Mouse (Mus musculus): ENCODE measurements around the gene Tubg2. TPM values are rescaled to one million over a fixed set of nuclear protein-coding genes. Genes with fewer than 3 reads are reported as not detected.
"Not testable (repeated sequence)": the region's sequence is repeated elsewhere in the genome, so short reads cannot be mapped to it uniquely, and the experiment has no call there.

Gene Tubg2
- polyA plus RNA-seq, 1 experiment from 2014 or later: 5.7 TPM

DNA sequence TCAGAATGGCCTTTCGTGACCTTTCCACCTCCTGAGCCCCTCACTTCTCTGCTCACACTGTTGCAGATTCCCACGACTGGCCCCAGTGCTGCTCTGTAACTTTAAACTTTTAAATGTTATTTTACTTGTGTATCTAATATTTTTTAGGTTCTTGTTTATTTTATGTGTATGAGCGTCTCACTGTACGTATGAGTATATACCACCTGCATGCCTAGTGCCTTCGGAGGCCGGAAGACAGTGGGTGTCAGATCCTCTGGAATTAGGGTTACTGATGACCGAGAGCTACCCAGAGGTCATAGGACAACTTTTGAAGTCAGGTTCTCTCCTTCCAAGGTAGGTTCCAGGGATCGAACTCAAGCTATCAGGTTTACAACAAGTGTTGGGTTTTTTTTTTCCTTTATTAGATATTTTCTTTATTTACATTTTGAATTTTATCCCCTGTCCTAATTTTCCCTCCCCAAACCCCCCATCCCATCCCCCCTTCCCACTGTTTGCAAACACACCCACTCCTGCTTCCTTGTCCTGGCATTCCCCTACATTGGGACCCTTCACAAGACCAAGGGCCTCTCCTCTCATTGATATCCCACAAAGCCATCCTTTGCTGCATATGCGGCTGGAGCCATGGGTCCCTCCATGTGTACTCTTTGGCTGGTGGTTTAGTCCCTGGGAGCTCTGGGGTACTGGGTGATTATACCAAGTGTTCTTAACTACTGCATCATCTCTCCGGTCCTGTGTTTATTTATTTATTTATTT is 13.3 kb upstream of the Tubg2 start:
- 87% methylated on average over 10 of the region's 10 CpGs for WGBS

DNA sequence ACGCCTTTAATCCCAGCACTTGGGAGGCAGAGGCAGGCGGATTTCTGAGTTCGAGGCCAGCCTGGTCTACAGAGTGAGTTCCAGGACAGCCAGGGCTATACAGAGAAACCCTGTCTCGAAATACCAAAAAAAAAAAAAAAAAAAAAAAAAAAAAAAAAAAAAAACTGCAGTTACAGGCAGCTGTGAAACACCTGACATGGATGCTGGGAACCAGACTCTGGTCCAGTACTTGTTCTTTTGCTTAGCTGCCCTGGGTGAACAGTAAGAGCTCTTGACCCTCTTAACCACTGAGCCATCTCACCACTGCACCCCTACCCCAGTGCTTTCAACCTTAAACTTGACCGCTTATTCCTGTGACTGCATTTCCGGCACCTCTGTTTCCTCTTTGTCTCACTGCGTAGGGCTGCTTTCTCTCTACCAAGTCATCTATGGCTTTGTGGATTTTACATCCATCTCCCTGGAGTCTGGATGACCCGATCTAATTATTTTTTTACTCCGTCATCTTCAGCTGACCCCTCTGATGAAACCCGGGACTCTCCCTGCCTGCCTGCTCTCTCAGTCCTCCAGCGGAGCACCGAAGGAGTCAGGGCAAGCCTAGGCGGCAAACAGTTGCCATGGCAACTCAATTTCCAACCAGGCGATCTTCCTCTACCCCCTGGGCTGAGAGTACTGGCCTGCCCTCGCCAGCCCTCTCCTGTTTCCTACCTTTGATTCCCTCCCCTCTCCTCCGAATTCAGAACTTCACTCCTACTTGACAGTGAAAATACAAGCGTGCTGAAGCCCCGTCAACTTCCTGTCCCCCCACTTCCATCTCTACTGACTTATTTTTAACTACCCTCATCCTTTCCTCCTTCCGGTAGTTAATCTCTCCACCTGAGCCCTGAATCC is 12.1 kb upstream of the Tubg2 start:
- no peaks in the 10 kb centered on the region for H3K36me3 ChIP-seq (replicated peaks)
- WGBS: 23% methylated on average over 19 of the region's 19 CpGs
- peaks cover 44% of the 10 kb centered on the region for H3K4me1 ChIP-seq
- H3K4me3 ChIP-seq: peak overlapping the region; percentile 47
- peaks cover 29% of the 10 kb centered on the region for H3K27me3 ChIP-seq (replicated peaks; ENCODE audit: low read depth, poor library complexity, severe bottlenecking)
- DNase-seq (ENCODE audit: low spot score): peak; percentile 79
- H3K9me3 ChIP-seq: no peaks in the 10 kb centered on the region
- peak overlapping the region; percentile 7 for H3K27ac ChIP-seq (replicated peaks)

More for the DNA sequence above, 13.3 kb upstream of the Tubg2 start:
- Histone ChIP-seq H3K4me3 (no peak overlapping the region), H3K27ac (replicated peaks) (no peak overlapping the region), H3K4me1 (peaks cover 38% of the 10 kb centered on the region), H3K36me3 (replicated peaks) (no peaks in the 10 kb centered on the region), H3K9me3 (no peaks in the 10 kb centered on the region), H3K27me3 (replicated peaks; ENCODE audit: low read depth, poor library complexity, severe bottlenecking) (peaks cover 29% of the 10 kb centered on the region)
- DNase-seq (ENCODE audit: low spot score): no peak

- no peak overlapping the region for H3K27ac ChIP-seq (replicated peaks)
- 20% methylated on average over 10 of the region's 10 CpGs for WGBS
- DNase-seq (ENCODE audit: low spot score): peak; percentile 69
- no peaks in the 10 kb centered on the region for H3K36me3 ChIP-seq (replicated peaks)
- H3K4me3 ChIP-seq: no peak overlapping the region
- H3K9me3 ChIP-seq: no peaks in the 10 kb centered on the region
- peaks cover 40% of the 10 kb centered on the region for H3K4me1 ChIP-seq
- H3K27me3 ChIP-seq (replicated peaks; ENCODE audit: low read depth, poor library complexity, severe bottlenecking): peaks cover 7% of the 10 kb centered on the region
Observed at GRCm38 (mm10) chr11:101146377-101146776, 9.3 kb upstream of the Tubg2 start.

GRCm38 (mm10) chr11:101148751-101149150 is 7.0 kb upstream of the Tubg2 start:
- H3K27me3 ChIP-seq (replicated peaks; ENCODE audit: low read depth, poor library complexity, severe bottlenecking): no peaks in the 10 kb centered on the region
- no peaks in the 10 kb centered on the region for H3K9me3 ChIP-seq
- no peak overlapping the region for H3K4me3 ChIP-seq
- no peaks in the 10 kb centered on the region for H3K36me3 ChIP-seq (replicated peaks)
- H3K27ac ChIP-seq (replicated peaks): peak overlapping the region; percentile 76
- no peak for DNase-seq (ENCODE audit: low spot score)
- peaks cover 35% of the 10 kb centered on the region for H3K4me1 ChIP-seq
- WGBS: 69% methylated on average over 10 of the region's 10 CpGs

- H3K4me3 ChIP-seq: no peak overlapping the region
- H3K4me1 ChIP-seq: peaks cover 31% of the 10 kb centered on the region
- DNase-seq (ENCODE audit: low spot score): peak; percentile 60
- H3K36me3 ChIP-seq (replicated peaks): no peaks in the 10 kb centered on the region
- WGBS: 56% methylated on average over 9 of the region's 9 CpGs
- H3K27ac ChIP-seq (replicated peaks): peak overlapping the region; percentile 76
- H3K27me3 ChIP-seq (replicated peaks; ENCODE audit: low read depth, poor library complexity, severe bottlenecking): no peaks in the 10 kb centered on the region
- no peaks in the 10 kb centered on the region for H3K9me3 ChIP-seq
Observed at GRCm38 (mm10) chr11:101149178-101150105, 6.3 kb upstream of the Tubg2 start.

- no peaks in the 10 kb centered on the region for H3K9me3 ChIP-seq
- peaks cover 7% of the 10 kb centered on the region for H3K27me3 ChIP-seq (replicated peaks; ENCODE audit: low read depth, poor library complexity, severe bottlenecking)
- DNase-seq (ENCODE audit: low spot score): no peak
- H3K27ac ChIP-seq (replicated peaks): no peak overlapping the region
- no peaks in the 10 kb centered on the region for H3K36me3 ChIP-seq (replicated peaks)
- peaks cover 41% of the 10 kb centered on the region for H3K4me1 ChIP-seq
- no peak overlapping the region for H3K4me3 ChIP-seq
- WGBS: 45% methylated on average over 2 of the region's 2 CpGs
Observed at GRCm38 (mm10) chr11:101151063-101151462, 4.6 kb upstream of the Tubg2 start.

DNA sequence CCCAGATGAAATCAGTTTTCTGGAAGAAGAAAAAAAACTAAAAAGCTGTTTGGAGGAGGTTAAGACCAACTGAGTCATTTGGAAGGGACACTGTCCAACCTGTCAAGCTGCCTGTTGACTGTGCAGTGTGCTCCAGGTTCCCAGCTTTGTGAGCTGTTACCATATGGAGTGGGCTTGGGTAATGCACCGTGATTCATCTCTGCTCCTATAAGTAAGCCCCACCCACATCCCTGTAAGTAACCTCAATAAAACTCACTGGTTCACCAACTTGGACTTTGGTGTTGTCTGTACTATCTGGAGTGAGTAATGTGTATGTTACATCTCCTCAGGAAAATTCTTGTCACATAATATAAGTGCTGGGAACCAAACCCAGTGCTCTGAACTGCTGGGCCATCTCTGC is 2.9 kb upstream of the Tubg2 start:
- 75% methylated on average over 1 of the region's 1 CpGs for WGBS

DNA sequence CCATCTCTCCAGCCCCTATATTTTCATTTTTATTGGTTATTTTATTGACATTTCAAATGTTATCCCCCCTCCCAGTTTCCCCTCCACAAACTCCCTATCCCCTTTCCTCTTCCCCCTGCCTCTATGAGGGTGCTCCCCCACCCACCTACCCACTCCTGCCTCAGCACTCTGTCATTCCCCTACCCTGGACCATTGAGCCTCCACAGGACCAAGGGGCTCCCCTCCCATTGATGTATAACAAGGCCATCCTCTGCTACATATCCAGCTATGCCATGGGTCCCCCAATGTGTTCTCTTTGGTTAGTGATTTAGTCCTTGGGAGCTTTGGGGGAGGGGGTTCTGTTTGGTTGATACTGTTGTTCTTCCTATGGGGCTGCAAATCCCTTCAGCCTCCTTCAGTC is 1.1 kb upstream of the Tubg2 start:
- Histone ChIP-seq H3K9me3 (no peaks in the 10 kb centered on the region), H3K4me3 (no peak overlapping the region), H3K4me1 (peaks cover 26% of the 10 kb centered on the region), H3K36me3 (replicated peaks) (no peaks in the 10 kb centered on the region), H3K27me3 (replicated peaks; ENCODE audit: low read depth, poor library complexity, severe bottlenecking) (peaks cover 30% of the 10 kb centered on the region), H3K27ac (replicated peaks) (no peak overlapping the region)
- no peak for DNase-seq (ENCODE audit: low spot score)

More for the DNA sequence above, 2.9 kb upstream of the Tubg2 start:
- Histone ChIP-seq H3K27ac (replicated peaks) (no peak overlapping the region), H3K4me1 (peaks cover 40% of the 10 kb centered on the region), H3K9me3 (no peaks in the 10 kb centered on the region), H3K36me3 (replicated peaks) (no peaks in the 10 kb centered on the region), H3K4me3 (no peak overlapping the region), H3K27me3 (replicated peaks; ENCODE audit: low read depth, poor library complexity, severe bottlenecking) (peaks cover 22% of the 10 kb centered on the region)
- DNase-seq (ENCODE audit: low spot score): no peak

DNA sequence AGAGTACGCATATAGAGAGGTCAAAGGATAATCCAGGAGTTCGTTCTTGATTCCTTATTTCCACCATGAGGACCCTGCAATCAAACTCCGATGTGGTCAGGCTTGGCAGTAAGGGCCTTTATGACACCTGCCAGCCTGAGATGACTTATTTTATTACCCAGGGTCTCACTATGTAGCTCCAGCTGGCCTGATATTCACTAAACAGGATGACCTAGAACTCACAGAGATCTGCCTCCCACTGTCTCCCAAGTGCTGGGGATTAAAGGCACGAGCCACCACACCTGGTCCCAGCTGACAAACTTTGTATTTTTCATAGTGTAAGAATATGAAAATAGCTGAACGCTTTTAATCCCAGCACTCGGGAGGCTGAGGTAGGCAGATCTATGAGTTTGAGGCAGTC is 556 bp upstream of the Tubg2 start:
- H3K27me3 ChIP-seq (replicated peaks; ENCODE audit: low read depth, poor library complexity, severe bottlenecking): peaks cover 30% of the 10 kb centered on the region
- peak overlapping the region; percentile 55; the same call in 1 of the 2 replicates for H3K4me3 ChIP-seq
- WGBS: 69% methylated on average over 6 of the region's 6 CpGs

DNA sequence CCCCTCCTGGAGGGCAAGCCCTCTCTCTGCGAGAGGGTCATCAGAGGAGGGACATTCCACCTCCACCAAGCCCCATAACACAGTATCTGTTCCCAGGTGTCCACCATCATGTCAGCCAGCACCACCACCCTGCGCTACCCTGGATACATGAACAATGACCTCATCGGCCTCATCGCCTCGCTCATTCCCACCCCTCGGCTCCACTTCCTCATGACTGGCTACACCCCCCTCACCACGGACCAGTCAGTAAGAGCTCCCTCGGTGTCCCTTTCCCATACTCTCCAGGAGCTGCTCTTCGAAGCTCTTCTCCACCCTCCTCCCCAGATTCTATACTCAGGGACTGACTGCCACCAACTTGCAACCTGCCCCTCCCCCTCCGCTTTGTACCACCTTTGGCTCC is 4.4 kb downstream of the Tubg2 start:
- not testable (repeated sequence) for H3K4me3 ChIP-seq; H3K27ac ChIP-seq (replicated peaks); H3K36me3 ChIP-seq (replicated peaks); DNase-seq (ENCODE audit: low spot score); H3K9me3 ChIP-seq
- Histone ChIP-seq H3K4me1 (peaks cover 46% of the 10 kb centered on the region), H3K27me3 (replicated peaks; ENCODE audit: low read depth, poor library complexity, severe bottlenecking) (peaks cover 77% of the 10 kb centered on the region)
- WGBS: 81% methylated on average over 10 of the region's 10 CpGs

More for the DNA sequence above, 556 bp upstream of the Tubg2 start:
- Histone ChIP-seq H3K9me3 (no peaks in the 10 kb centered on the region), H3K4me1 (peaks cover 21% of the 10 kb centered on the region), H3K27ac (replicated peaks) (no peak overlapping the region), H3K36me3 (replicated peaks) (no peaks in the 10 kb centered on the region)
- no peak for DNase-seq (ENCODE audit: low spot score)

- H3K9me3 ChIP-seq; H3K4me3 ChIP-seq; DNase-seq (ENCODE audit: low spot score); H3K36me3 ChIP-seq (replicated peaks); H3K27ac ChIP-seq (replicated peaks): not testable (repeated sequence)
- WGBS: 77% methylated on average over 8 of the region's 8 CpGs
- Histone ChIP-seq H3K4me1 (peaks cover 37% of the 10 kb centered on the region), H3K27me3 (replicated peaks; ENCODE audit: low read depth, poor library complexity, severe bottlenecking) (peaks cover 83% of the 10 kb centered on the region)
Observed at GRCm38 (mm10) chr11:101160981-101161505, 5.3 kb downstream of the Tubg2 start.

DNA sequence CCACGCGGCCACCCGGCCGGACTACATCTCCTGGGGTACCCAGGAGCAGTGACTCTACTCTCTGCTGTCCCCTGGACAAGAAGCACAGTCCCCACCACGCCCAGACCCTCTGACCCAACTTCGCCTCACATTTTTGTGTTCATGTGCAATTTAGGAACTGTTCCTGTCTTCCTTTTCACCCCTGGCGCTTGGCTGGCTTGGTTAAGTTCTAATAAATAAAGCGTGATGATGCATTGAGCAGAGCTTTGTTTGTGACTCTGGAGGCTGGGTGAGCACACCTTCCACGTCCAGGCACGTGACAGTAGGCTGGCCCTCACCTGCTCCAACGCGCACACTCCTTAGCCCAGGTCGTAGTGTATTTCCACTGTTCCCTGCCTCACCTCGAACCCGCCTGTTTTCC is 5.8 kb downstream of the Tubg2 start:
- Histone ChIP-seq H3K27ac (replicated peaks) (no peak overlapping the region), H3K27me3 (replicated peaks; ENCODE audit: low read depth, poor library complexity, severe bottlenecking) (peaks cover 83% of the 10 kb centered on the region), H3K4me1 (peaks cover 37% of the 10 kb centered on the region), H3K4me3 (no peak overlapping the region), H3K9me3 (no peaks in the 10 kb centered on the region), H3K36me3 (replicated peaks) (peaks cover 13% of the 10 kb centered on the region)
- no peak for DNase-seq (ENCODE audit: low spot score)
- WGBS: 87% methylated on average over 15 of the region's 15 CpGs

Data from embryonic facial prominence, embryonic 10.5 days (tissue).